Mouse (Mus musculus) limb, embryonic 13.5 days (tissue): ENCODE measurements at regions not wholly inside any gene's neighbourhood (a gene's known extent, or its start where the extent isn't known, plus 50 kb on each side); places are given as distances from the start of the nearest gene placed in this dataset.
"Not testable (repeated sequence)": the region's sequence is repeated elsewhere in the genome, so short reads cannot be mapped to it uniquely, and the experiment has no call there.

Experiments used
- ATAC-seq: fragments of 200-750 bp; cut with Nextera tagmentation; 2 replicates; pipeline ENCODE4 v1.8.0; 2017; ENCODE audit warnings: low read depth, moderate number of reproducible peaks, moderate TSS enrichment; ENCODE audit not compliant: low FRiP score
- H3K27ac ChIP-seq: fragments of 300-500 bp; sonication (generic); 2 replicates; pipeline ENCODE4 v1.5.1; 2015; ENCODE audit warnings: inconsistent platforms, mild to moderate bottlenecking, moderate library complexity
- H3K27me3 ChIP-seq: fragments of 300-500 bp; sonication (generic); 2 replicates; pipeline ENCODE4 v1.6.1; 2015; ENCODE audit warnings: mild to moderate bottlenecking, inconsistent platforms
- H3K36me3 ChIP-seq: fragments of 300-500 bp; sonication (generic); 2 replicates; pipeline ENCODE4 v1.6.1; 2015; ENCODE audit warnings: inconsistent platforms, mild to moderate bottlenecking, moderate library complexity
- H3K4me1 ChIP-seq: fragments of 300-500 bp; sonication (generic); 2 replicates; pipeline ENCODE4 v1.6.1; 2015; ENCODE audit warnings: inconsistent platforms
- H3K4me2 ChIP-seq: fragments of 300-500 bp; sonication (generic); replicated peaks from 2 replicates; pipeline ENCODE4 v1.6.1; 2015; ENCODE audit warnings: inconsistent platforms, mild to moderate bottlenecking, moderate library complexity
- H3K4me3 ChIP-seq: fragments of 300-500 bp; sonication (generic); 2 replicates; pipeline ENCODE4 v1.5.1; 2015; ENCODE audit warnings: moderate library complexity, mild to moderate bottlenecking, inconsistent platforms
- H3K9ac ChIP-seq: fragments of 300-500 bp; sonication (generic); 2 replicates; pipeline ENCODE4 v1.6.1; 2015; ENCODE audit warnings: mild to moderate bottlenecking, inconsistent platforms
- H3K9me3 ChIP-seq: fragments of 300-500 bp; sonication (generic); 2 replicates; pipeline ENCODE4 v1.6.1; 2016; ENCODE audit warnings: inconsistent platforms
- WGBS: fragments of 180-500 bp; shearing (Covaris S2); methylation state at CpG from one replicate; pipeline ENCODE4 v1.1.7; 2015; 5-methylcytosine and 5-hydroxymethylcytosine counted together

GRCm38 (mm10) chr8:4934551-4934950 lies 155.2 kb upstream of the Shcbp1 start:
- no peaks in the 10 kb centered on the region for H3K36me3 ChIP-seq
- no peaks in the 10 kb centered on the region for H3K27me3 ChIP-seq
- no peaks in the 10 kb centered on the region for H3K4me1 ChIP-seq
- H3K27ac ChIP-seq, result no peak overlapping the region
- H3K9me3 ChIP-seq, result no peaks in the 10 kb centered on the region
- ATAC-seq, result no peak
- no peak overlapping the region for H3K4me2 ChIP-seq
- no peak overlapping the region for H3K4me3 ChIP-seq
- H3K9ac ChIP-seq, result no peak overlapping the region

- no peak overlapping the region for H3K4me2 ChIP-seq
- 79% methylated on average over 2 of the region's 2 CpGs for WGBS
- no peak for ATAC-seq
- H3K9ac ChIP-seq, result no peak overlapping the region
- H3K4me1 ChIP-seq, result no peaks in the 10 kb centered on the region
- no peaks in the 10 kb centered on the region for H3K36me3 ChIP-seq
- H3K9me3 ChIP-seq, result no peaks in the 10 kb centered on the region
- no peaks in the 10 kb centered on the region for H3K27me3 ChIP-seq
- H3K27ac ChIP-seq, result no peak overlapping the region
- H3K4me3 ChIP-seq, result no peak overlapping the region
These were observed 154.7 kb upstream of the Shcbp1 start for GRCm38 (mm10) chr8:4934035-4934434.

- Histone ChIP-seq H3K27me3 (no peaks in the 10 kb centered on the region), H3K4me3 (no peak overlapping the region), H3K36me3 (no peaks in the 10 kb centered on the region), H3K27ac (no peak overlapping the region), H3K9me3 (no peaks in the 10 kb centered on the region), H3K9ac (no peak overlapping the region), H3K4me1 (no peaks in the 10 kb centered on the region), H3K4me2 (no peak overlapping the region)
- no peak for ATAC-seq
These were observed 137.1 kb upstream of the Shcbp1 start for GRCm38 (mm10) chr8:4916447-4916846.

- no peaks in the 10 kb centered on the region for H3K9me3 ChIP-seq
- no peaks in the 10 kb centered on the region for H3K27me3 ChIP-seq
- H3K4me3 ChIP-seq, result no peak overlapping the region
- no peaks in the 10 kb centered on the region for H3K4me1 ChIP-seq
- H3K9ac ChIP-seq, result no peak overlapping the region
- no peak overlapping the region for H3K4me2 ChIP-seq
- 94% methylated on average over 2 of the region's 2 CpGs for WGBS
- H3K27ac ChIP-seq, result no peak overlapping the region
- no peaks in the 10 kb centered on the region for H3K36me3 ChIP-seq
- no peak for ATAC-seq
These were observed 115.7 kb upstream of the Shcbp1 start for GRCm38 (mm10) chr8:4895046-4895445.

- H3K4me1 ChIP-seq, H3K9ac ChIP-seq, H3K36me3 ChIP-seq, H3K9me3 ChIP-seq, H3K27me3 ChIP-seq, H3K4me3 ChIP-seq, H3K27ac ChIP-seq, H3K4me2 ChIP-seq: not testable (repeated sequence)
- WGBS, result 70% methylated on average over 7 of the region's 7 CpGs
- ATAC-seq, result peak; percentile 87
These were observed 89.4 kb upstream of the Shcbp1 start for GRCm38 (mm10) chr8:4868761-4869160.

- Histone ChIP-seq H3K4me1 (no peaks in the 10 kb centered on the region), H3K9ac (no peak overlapping the region), H3K27me3 (no peaks in the 10 kb centered on the region), H3K27ac (no peak overlapping the region), H3K36me3 (no peaks in the 10 kb centered on the region), H3K4me2 (no peak overlapping the region), H3K9me3 (no peaks in the 10 kb centered on the region), H3K4me3 (no peak overlapping the region)
- ATAC-seq, result no peak
- 81% methylated on average over 3 of the region's 3 CpGs for WGBS
These were observed 59.7 kb upstream of the Shcbp1 start for GRCm38 (mm10) chr8:4839087-4839486.

GRCm38 (mm10) chr8:4838527-4838926 lies 59.2 kb upstream of the Shcbp1 start:
- H3K4me1 ChIP-seq, result no peaks in the 10 kb centered on the region
- H3K36me3 ChIP-seq, result no peaks in the 10 kb centered on the region
- H3K4me2 ChIP-seq, result no peak overlapping the region
- no peak overlapping the region for H3K9ac ChIP-seq
- H3K9me3 ChIP-seq, result no peaks in the 10 kb centered on the region
- H3K4me3 ChIP-seq, result no peak overlapping the region
- no peaks in the 10 kb centered on the region for H3K27me3 ChIP-seq
- H3K27ac ChIP-seq, result no peak overlapping the region
- no peak for ATAC-seq

GRCm38 (mm10) chr8:4837719-4838118 lies 58.4 kb upstream of the Shcbp1 start:
- no peaks in the 10 kb centered on the region for H3K27me3 ChIP-seq
- no peak for ATAC-seq
- 71% methylated on average over 2 of the region's 2 CpGs for WGBS

GRCm38 (mm10) chr8:4836651-4837050 lies 57.3 kb upstream of the Shcbp1 start:
- ATAC-seq, result no peak
- no peaks in the 10 kb centered on the region for H3K27me3 ChIP-seq
- 70% methylated on average over 2 of the region's 2 CpGs for whole genome bisulfite sequencing
- no peak overlapping the region for H3K4me2 ChIP-seq
- no peaks in the 10 kb centered on the region for H3K36me3 ChIP-seq
- no peaks in the 10 kb centered on the region for H3K4me1 ChIP-seq
- H3K9ac ChIP-seq, result no peak overlapping the region
- no peaks in the 10 kb centered on the region for H3K9me3 ChIP-seq
- no peak overlapping the region for H3K27ac ChIP-seq
- no peak overlapping the region for H3K4me3 ChIP-seq

More at GRCm38 (mm10) chr8:4837719-4838118, 58.4 kb upstream of the Shcbp1 start:
- H3K27ac ChIP-seq, result no peak overlapping the region
- no peaks in the 10 kb centered on the region for H3K36me3 ChIP-seq
- no peaks in the 10 kb centered on the region for H3K9me3 ChIP-seq
- H3K4me3 ChIP-seq, result no peak overlapping the region
- H3K4me2 ChIP-seq, result no peak overlapping the region
- H3K9ac ChIP-seq, result no peak overlapping the region
- H3K4me1 ChIP-seq, result no peaks in the 10 kb centered on the region
